ENCODE assay signal across 8 mouse cellular contexts in genomic region chr11:49203771-49204497, GRCm38 (mm10). TPM values are rescaled to one million over a fixed set of nuclear protein-coding genes. Genes with fewer than 3 reads are reported as not detected.
A peak's percentile ranks its signal among the peaks of the same experiment; 100 is the strongest.
DNase-seq lines count a peak whose midpoint lies in the region; ATAC-seq and TF ChIP-seq lines count a peak whose summit lies in the region.

No protein-coding gene starts in this region.

- H3K79me2 ChIP-seq in heart, adult 2 months (replicated peaks; ENCODE audit: control insufficient read depth, insufficient read depth, low read length), result no peaks in the 10 kb centered on the region; the same call in none of the 2 replicates

- H3K4me3 ChIP-seq in heart, adult 2 months, result peak overlapping the region; percentile 67
- peak overlapping the region; percentile 82 for H3K4me3 ChIP-seq in heart, postnatal 0 days (ENCODE audit: low read depth, low read length)
- H3K4me3 ChIP-seq in liver, embryonic 11.5 days (ENCODE audit: low read depth, low read length), result peak overlapping the region; percentile 72

- peak overlapping the region; percentile 82 for H3K4me2 ChIP-seq in heart, postnatal 0 days (ENCODE audit: low read depth, low read length)
- peak overlapping the region; percentile 92 for H3K4me2 ChIP-seq in liver, embryonic 11.5 days

- ATAC-seq in heart, postnatal 0 days (ENCODE audit: insufficient read depth, low read depth), result peak; percentile 75
- peak; percentile 68 for ATAC-seq in liver, embryonic 11.5 days (replicated peaks; ENCODE audit: low FRiP score)

- intact Hi-C loops in heart, adult 2 months (cut with DNase I), result loop anchor here (1.0 to 5.0 kb wide), 5 partner anchors 39 to 407 kb away; partner anchors contain the start of genes Irgm1 and Trim41
- intact Hi-C loops in heart, postnatal 36 days (cut with DNase I), result loop anchor here (1.0 to 5.0 kb wide), 3 partner anchors 46 to 407 kb away; partner anchors contain the start of gene Irgm1

- TF ChIP-seq CTCF in heart, adult 2 months (IDR thresholded peaks at IDR 0.05), result no peak
- TF ChIP-seq CTCF in heart, postnatal 0 days (IDR thresholded peaks at IDR 0.05; ENCODE audit: low read depth), result no peak

- peak; percentile 42 for TF ChIP-seq POLR2A in heart, adult 2 months (IDR thresholded peaks at IDR 0.05; ENCODE audit: insufficient read depth, low read depth, low read length)

- peak overlapping the region; percentile 92 for H3K9ac ChIP-seq in heart, adult 2 months (ENCODE audit: low read depth, low read length)
- peak overlapping the region; percentile 96 for H3K9ac ChIP-seq in heart, postnatal 0 days (replicated peaks; ENCODE audit: low read depth, low read length)
- peak overlapping the region; percentile 90 for H3K9ac ChIP-seq in liver, embryonic 11.5 days (ENCODE audit: low read depth, low read length)

- 0 out of 2 replicates have a peak, but pooled peaks have one; percentile 13 for TF ChIP-seq EP300 in heart, adult 2 months (IDR thresholded peaks at IDR 0.05; ENCODE audit: insufficient read depth, low read depth, low read length)
- no peak for TF ChIP-seq EP300 in heart, postnatal 0 days (IDR thresholded peaks at IDR 0.05; ENCODE audit: low read depth)

- WGBS in heart, adult 2 months, result 0% methylated on average over 24 of the region's 24 CpGs
- WGBS in heart, postnatal 0 days, result under 1% methylated on average over 24 of the region's 24 CpGs
- under 1% methylated on average over 24 of the region's 24 CpGs for WGBS in liver, embryonic 11.5 days

- no peak for DNase-seq in heart, adult 2 months
- DNase-seq in heart, postnatal 36 days, result no peak
- peak; percentile 90 for DNase-seq in CD4-positive helper T cell, adult 2 months (ENCODE audit: low read depth, low spot score)
- DNase-seq in c-Kit-negative CD71-positive TER-119-positive erythroid progenitor cells, embryonic 14.5 days (ENCODE audit: low read depth, low spot score), result peak; percentile 50
- peak; percentile 66 for DNase-seq in heart, postnatal 0 days (ENCODE audit: low spot score)
- peak; percentile 72 for DNase-seq in liver, embryonic 11.5 days (ENCODE audit: low spot score)
- peak; percentile 72 to 78 for DNase-seq in natural killer cell, adult 2 months (ENCODE audit: low spot score in 2 of 2)
- DNase-seq in layer of hippocampus, adult 9-11 months, result no peak

- peaks cover 21% of the 10 kb centered on the region for H3K36me3 ChIP-seq in heart, adult 2 months (ENCODE audit: control insufficient read depth, insufficient read depth, low read length)
- peaks cover 9% of the 10 kb centered on the region; the same call in 1 of the 2 replicates for H3K36me3 ChIP-seq in heart, postnatal 0 days (replicated peaks; ENCODE audit: control insufficient read depth, insufficient read depth, low read length)
- H3K36me3 ChIP-seq in liver, embryonic 11.5 days (ENCODE audit: control insufficient read depth, insufficient read depth, low read length), result no peaks in the 10 kb centered on the region

- no peaks in the 10 kb centered on the region for H3K9me3 ChIP-seq in heart, postnatal 0 days (replicated peaks; ENCODE audit: control insufficient read depth, low read length)
- no peaks in the 10 kb centered on the region for H3K9me3 ChIP-seq in liver, embryonic 11.5 days (ENCODE audit: control insufficient read depth, low read length)

- H3K27ac ChIP-seq in heart, adult 2 months, result peak overlapping the region; percentile 99
- peak overlapping the region; percentile 100 for H3K27ac ChIP-seq in heart, postnatal 0 days (ENCODE audit: low read depth)
- peak overlapping the region; percentile 98 for H3K27ac ChIP-seq in liver, embryonic 11.5 days (ENCODE audit: low read depth, low read length)

- H3K4me1 ChIP-seq in heart, adult 2 months (ENCODE audit: control insufficient read depth, insufficient read depth, low read length), result peaks cover 6% of the 10 kb centered on the region
- peaks cover 22% of the 10 kb centered on the region for H3K4me1 ChIP-seq in heart, postnatal 0 days (ENCODE audit: control insufficient read depth, insufficient read depth)
- peaks cover 36% of the 10 kb centered on the region for H3K4me1 ChIP-seq in liver, embryonic 11.5 days (replicated peaks; ENCODE audit: control insufficient read depth, insufficient read depth, low read length)

- H3K27me3 ChIP-seq in heart, adult 2 months (ENCODE audit: control insufficient read depth, insufficient read depth, low read length), result no peaks in the 10 kb centered on the region
- no peaks in the 10 kb centered on the region for H3K27me3 ChIP-seq in heart, postnatal 0 days (ENCODE audit: control insufficient read depth, insufficient read depth, low read length)
- H3K27me3 ChIP-seq in liver, embryonic 11.5 days (replicated peaks; ENCODE audit: control insufficient read depth, insufficient read depth, low read length), result no peaks in the 10 kb centered on the region

RNA-seq across cellular contexts. Expression of gene Zfp62, which starts 0.8 kb away (rescaled TPM):
- total RNA-seq in heart, adult 2 months (2021), result 10 to 100 TPM; 23.9 to 28.9 TPM
- polyA plus RNA-seq in heart, adult 2 months (2012; rRNA removed), result 2.9 and 8.2 TPM in 2 replicates
- 10 to 100 TPM; 25.8 to 26.8 TPM for total RNA-seq in heart, postnatal 36 days (2021)
- total RNA-seq in heart, postnatal 0 days (2014; rRNA removed; ENCODE audit: low replicate concordance), result 7.4 and 22.9 TPM in 2 replicates
- 19.0 and 20.4 TPM in 2 replicates for polyA plus RNA-seq in heart, postnatal 0 days (2015; fragmentation: Nextera tagmentation; extraction: Ambion mirVana)
- polyA plus RNA-seq in liver, embryonic 11.5 days (2014; fragmentation: Nextera tagmentation; extraction: Ambion mirVana), result 30.9 and 32.2 TPM in 2 replicates

RNA-seq across cellular contexts. Expression of gene Btnl9, which starts 17.0 kb away (rescaled TPM):
- total RNA-seq in heart, adult 2 months (2021), result 10 to 100 TPM; 25.0 to 31.4 TPM
- 18.9 and 23.0 TPM in 2 replicates for polyA plus RNA-seq in heart, adult 2 months (2012; rRNA removed)
- total RNA-seq in heart, postnatal 36 days (2021), result 10 to 100 TPM; 34.7 to 38.5 TPM
- total RNA-seq in heart, postnatal 0 days (2014; rRNA removed; ENCODE audit: low replicate concordance), result 14.5 and 33.4 TPM in 2 replicates
- 11.2 and 12.2 TPM in 2 replicates for polyA plus RNA-seq in heart, postnatal 0 days (2015; fragmentation: Nextera tagmentation; extraction: Ambion mirVana)
- 2.0 and 2.2 TPM in 2 replicates for polyA plus RNA-seq in liver, embryonic 11.5 days (2014; fragmentation: Nextera tagmentation; extraction: Ambion mirVana)

RNA-seq across cellular contexts. Expression of gene Mgat1, which starts 40.1 kb away (rescaled TPM):
- total RNA-seq in heart, adult 2 months (2021), result 10 to 100 TPM; 59.2 to 72.3 TPM
- 74.4 and 86.4 TPM in 2 replicates for polyA plus RNA-seq in heart, adult 2 months (2012; rRNA removed)
- total RNA-seq in heart, postnatal 36 days (2021), result 10 to 100 TPM; 64.7 to 66.9 TPM
- 115 and 163 TPM in 2 replicates for total RNA-seq in heart, postnatal 0 days (2014; rRNA removed; ENCODE audit: low replicate concordance)
- 42.3 and 45.7 TPM in 2 replicates for polyA plus RNA-seq in heart, postnatal 0 days (2015; fragmentation: Nextera tagmentation; extraction: Ambion mirVana)
- 41.7 and 43.3 TPM in 2 replicates for polyA plus RNA-seq in liver, embryonic 11.5 days (2014; fragmentation: Nextera tagmentation; extraction: Ambion mirVana)

RNA-seq across cellular contexts. Expression of gene Olfr1394, which starts 49.8 kb away (rescaled TPM):
- total RNA-seq in heart, adult 2 months (2021), result not detected
- polyA plus RNA-seq in heart, adult 2 months (2012; rRNA removed), result not detected in 2 replicates
- total RNA-seq in heart, postnatal 36 days (2021), result not detected
- not detected in 2 replicates for total RNA-seq in heart, postnatal 0 days (2014; rRNA removed; ENCODE audit: low replicate concordance)
- polyA plus RNA-seq in heart, postnatal 0 days (2015; fragmentation: Nextera tagmentation; extraction: Ambion mirVana), result not detected in 2 replicates
- polyA plus RNA-seq in liver, embryonic 11.5 days (2014; fragmentation: Nextera tagmentation; extraction: Ambion mirVana), result not detected in 2 replicates

Comparison
In these comparisons a context has a peak if more than half of its experiments do, and no peak if none do; other contexts are left out.
1. DNase-seq: peak in CD4-positive helper T cell, adult 2 months (single experiment), c-Kit-negative CD71-positive TER-119-positive erythroid progenitor cells, embryonic 14.5 days (single experiment), heart, postnatal 0 days (single experiment), liver, embryonic 11.5 days (single experiment) and natural killer cell, adult 2 months (2 of 2); none in heart, adult 2 months (0 of 2), heart, postnatal 36 days (0 of 2) and layer of hippocampus, adult 9-11 months (single experiment).
2. Peak in every context shown above with its lines, with median percentiles within 50 percentile points of each other: H3K27ac ChIP-seq, H3K4me3 ChIP-seq and H3K9ac ChIP-seq.